Mouse (Mus musculus): ENCODE measurements around the gene Cant1. TPM values are rescaled to one million over a fixed set of nuclear protein-coding genes. Genes with fewer than 3 reads are reported as not detected.
"Not testable (repeated sequence)": the region's sequence is repeated elsewhere in the genome, so short reads cannot be mapped to it uniquely, and the experiment has no call there.

Gene Cant1
- total RNA-seq, 2 experiments from 2014 or later = 17.9 to 20.9 TPM

- no peak for DNase-seq
- intact Hi-C loops (cut with DNase I) = loop anchor here (1.0 to 5.0 kb wide), 2 partner anchors 61 to 296 kb away; no protein-coding TSS in a partner anchor
Observed at GRCm38 (mm10) chr11:118378656-118379055, 40.2 kb downstream of the Cant1 start.

- not testable (repeated sequence) for DNase-seq
- intact Hi-C loops (cut with DNase I) = loop anchor here (5.0 kb wide), 1 partner anchor 294 kb away; no protein-coding TSS in a partner anchor
Observed at GRCm38 (mm10) chr11:118376323-118376722, 42.6 kb downstream of the Cant1 start.

DNA sequence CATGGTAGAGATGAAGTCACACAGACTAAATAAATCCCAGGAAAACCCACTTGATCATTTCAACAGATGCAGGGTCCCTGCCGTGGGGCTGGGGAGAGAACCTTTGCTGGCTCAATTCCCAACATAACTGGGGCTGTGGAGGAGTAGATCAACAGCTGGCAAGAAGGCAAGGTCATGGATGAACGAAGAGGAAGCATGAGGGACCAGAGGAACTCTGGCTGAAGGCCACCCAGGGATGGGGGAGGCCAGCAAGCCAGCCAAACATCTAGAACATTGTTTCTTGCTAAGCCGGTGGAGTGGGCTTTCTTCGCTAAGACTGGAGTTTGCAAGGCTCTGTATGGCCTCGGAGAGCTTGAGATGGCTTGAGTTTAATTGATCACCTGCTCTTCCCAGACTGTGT, 43.0 kb downstream of the Cant1 start:
- DNase-seq = peak in 1 of 2 experiments; percentile 40
- intact Hi-C loops (cut with DNase I) = loop anchor here (5.0 kb wide), 1 partner anchor 294 kb away; no protein-coding TSS in a partner anchor

DNA sequence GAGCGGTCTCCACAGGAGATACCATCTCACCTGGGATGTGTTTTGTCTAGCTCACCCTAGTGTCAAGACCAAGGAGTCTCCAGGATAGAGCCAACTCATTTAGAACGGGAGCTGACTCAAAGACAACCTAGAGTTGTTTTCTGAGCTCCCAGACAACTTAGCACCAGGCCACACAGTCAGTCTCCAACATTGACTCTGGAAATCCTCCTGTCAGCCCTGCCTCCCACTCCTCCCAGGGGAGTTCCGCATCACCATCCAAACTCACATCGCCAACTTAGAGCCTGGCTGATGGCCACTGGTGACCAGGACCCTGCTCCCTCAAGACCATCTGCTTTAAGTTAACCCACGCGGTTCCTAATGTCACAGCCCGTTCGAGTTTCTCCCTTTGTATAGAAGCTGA, 43.4 kb downstream of the Cant1 start:
- intact Hi-C loops (cut with DNase I) = loop anchor here (5.0 kb wide), 1 partner anchor 293 kb away; no protein-coding TSS in a partner anchor
- DNase-seq = no peak

DNA sequence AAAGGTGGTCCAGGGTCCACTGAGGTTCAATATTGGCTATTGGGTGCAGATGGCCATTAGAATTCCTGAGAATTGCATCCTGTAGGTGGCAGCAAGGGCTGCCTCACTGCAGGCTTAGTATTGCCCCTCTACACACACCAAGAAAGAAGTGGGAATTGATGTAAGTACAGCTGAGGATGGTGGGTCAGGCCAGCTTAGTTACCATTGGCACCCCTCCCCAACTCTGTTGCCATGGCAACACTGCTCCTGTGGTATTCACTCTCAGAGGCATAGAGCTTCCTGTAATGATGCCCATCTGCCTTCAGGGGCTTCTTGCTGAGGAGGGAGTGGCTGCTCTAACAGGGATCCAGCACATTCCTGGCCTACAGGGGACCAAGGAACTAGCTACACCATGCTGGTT, 43.9 kb downstream of the Cant1 start:
- intact Hi-C loops (cut with DNase I) = loop anchor here (5.0 kb wide), 1 partner anchor 293 kb away; no protein-coding TSS in a partner anchor
- DNase-seq = no peak

GRCm38 (mm10) chr11:118374506-118374905, 44.4 kb downstream of the Cant1 start:
- no peak for DNase-seq
- intact Hi-C loops (cut with DNase I) = no loop called here

- no peak for DNase-seq
- intact Hi-C loops (cut with DNase I) = no loop called here
Observed at GRCm38 (mm10) chr11:118372641-118373040, 46.2 kb downstream of the Cant1 start.

DNA sequence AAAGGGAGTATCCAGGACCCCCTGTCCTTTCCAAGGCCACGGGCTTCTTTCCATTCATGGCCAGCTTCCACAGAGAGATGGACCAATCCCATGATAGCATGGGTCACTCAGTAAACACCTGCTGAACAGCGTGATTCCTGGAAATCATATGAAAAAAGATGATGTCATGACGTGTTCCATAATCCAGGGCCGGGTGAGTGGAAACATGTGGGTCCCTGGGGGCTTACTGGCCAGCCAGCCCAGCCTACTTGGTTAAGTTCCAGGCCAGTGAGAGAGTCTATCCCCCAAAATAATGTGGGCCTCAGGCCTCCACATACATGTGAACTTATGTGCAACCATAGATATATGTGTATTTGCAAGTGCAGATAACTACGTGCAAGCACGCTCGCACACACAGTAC, 47.0 kb downstream of the Cant1 start:
- intact Hi-C loops (cut with DNase I) = no loop called here
- peak in 1 of 2 experiments; percentile 34 for DNase-seq

DNA sequence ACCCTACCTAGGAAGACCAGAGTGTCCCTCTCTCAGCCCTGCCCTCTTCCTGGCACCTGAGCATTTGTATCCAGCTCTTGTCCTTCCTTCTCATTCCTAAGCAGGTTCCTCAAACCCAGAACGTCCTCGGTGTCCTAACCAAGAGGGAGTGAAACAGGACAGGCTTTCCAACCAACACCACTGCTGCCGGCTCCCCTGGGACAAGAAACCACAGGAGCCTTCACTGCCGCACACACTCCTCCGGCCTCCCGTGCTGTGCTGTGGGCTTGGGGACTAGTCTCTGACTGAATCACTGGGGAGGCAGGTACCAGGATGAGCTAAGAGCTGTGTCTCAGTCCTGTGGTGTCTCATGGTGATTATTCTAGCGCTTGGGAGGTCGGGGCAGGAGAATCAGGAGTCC, 49.2 kb downstream of the Cant1 start:
- DNase-seq = no peak
- intact Hi-C loops (cut with DNase I) = no loop called here

DNA sequence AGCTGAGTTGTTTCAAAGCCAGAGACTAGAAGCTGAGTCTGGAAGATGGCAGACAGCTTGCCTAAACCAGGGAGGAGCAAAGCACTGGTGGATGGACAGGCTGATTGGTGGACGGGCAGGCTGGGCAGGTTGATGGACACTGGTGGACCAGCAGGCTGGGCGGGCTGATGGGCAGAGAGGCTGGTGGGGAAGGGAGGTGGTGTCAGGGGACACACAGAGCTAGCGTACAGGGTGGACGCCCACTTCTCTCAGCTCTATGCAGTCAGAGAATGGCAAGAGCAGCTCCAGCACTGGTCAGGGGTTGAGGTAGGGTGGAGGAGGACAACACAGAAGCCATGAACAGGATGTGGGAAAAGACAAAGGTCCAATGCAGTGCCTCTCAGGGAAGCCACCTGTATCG, 49.6 kb downstream of the Cant1 start:
- intact Hi-C loops (cut with DNase I) = no loop called here
- DNase-seq = no peak

DNA sequence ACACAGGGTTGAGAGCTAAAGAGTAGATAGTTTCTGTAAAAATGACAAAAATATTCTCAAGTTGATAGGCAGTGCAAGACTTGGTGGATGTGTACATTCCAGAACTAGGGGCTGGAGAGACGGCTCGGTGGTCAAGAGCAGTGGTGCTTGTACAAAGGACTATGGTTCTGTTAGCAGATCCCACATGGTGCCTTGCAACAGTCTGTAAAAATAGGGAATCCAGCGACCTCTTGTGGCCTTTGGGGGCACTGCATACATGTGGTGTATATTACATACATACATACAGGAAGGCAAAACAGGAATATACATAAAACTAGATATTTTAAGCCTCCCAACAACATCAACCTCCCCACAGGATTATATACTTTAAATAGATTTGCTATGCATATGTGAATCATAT, 50.6 kb downstream of the Cant1 start:
- intact Hi-C loops (cut with DNase I) = no loop called here
- DNase-seq = peak in 1 of 2 experiments; percentile 36

DNA sequence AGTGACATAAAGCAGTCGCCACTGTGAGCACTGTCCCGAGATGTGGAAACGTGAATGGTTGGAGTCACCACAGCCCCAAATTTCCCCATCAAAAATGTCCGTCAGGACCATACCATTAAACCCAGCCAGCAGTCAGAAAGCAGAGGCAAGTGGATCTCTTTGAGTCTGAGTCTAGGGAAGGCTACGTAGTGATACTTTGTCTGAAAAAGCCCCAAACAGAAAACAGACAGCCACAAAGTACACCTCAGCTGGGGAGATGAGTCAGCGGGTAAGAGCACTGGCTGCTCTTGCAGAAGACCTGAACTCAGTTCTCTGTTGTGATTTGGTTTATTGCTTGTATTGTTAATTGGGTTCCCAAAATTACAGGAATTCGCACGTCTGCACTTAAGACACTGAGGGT, 52.3 kb downstream of the Cant1 start:
- peak; percentile 0 to 1 for DNase-seq
- intact Hi-C loops (cut with DNase I) = no loop called here

GRCm38 (mm10) chr11:118366108-118366507, 52.8 kb downstream of the Cant1 start:
- intact Hi-C loops (cut with DNase I) = no loop called here
- peak; percentile 13 to 17 for DNase-seq

- peak; percentile 60 to 62 for DNase-seq
- intact Hi-C loops (cut with DNase I) = no loop called here
Observed at GRCm38 (mm10) chr11:118365171-118365570, 53.7 kb downstream of the Cant1 start.

GRCm38 (mm10) chr11:118364021-118364420, 54.9 kb downstream of the Cant1 start:
- intact Hi-C loops (cut with DNase I) = no loop called here

DNA sequence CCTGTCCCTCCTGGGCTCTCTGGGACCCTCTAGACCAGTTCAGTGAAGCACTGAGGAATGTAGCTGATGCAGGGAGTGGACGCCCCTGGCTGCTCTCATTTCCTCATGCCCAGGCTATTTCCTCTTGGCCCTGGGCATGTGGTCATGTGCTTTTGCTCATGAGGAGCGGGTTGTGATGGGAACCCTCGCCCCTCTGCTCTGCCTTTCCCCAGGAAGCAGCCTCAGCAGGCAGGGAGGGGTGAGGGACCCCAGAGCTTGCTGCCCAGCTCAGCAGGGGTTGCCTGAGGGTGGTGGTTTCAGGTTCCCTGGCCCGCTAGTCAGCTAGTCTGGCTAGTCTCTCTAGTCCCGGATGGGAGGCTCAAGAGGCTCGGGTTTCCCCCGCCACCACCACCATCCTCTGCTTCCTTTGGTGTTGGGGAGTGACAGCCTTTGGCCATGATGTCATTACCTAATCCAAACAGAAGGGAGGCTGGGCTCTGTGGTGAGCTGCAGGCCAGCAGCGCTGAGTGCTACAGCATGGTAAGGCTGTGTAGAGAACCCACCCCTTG, 55.8 kb downstream of the Cant1 start:
- DNase-seq = peak; percentile 64 to 65
- intact Hi-C loops (cut with DNase I) = no loop called here

More at GRCm38 (mm10) chr11:118364021-118364420, 54.9 kb downstream of the Cant1 start:
- DNase-seq = no peak

GRCm38 (mm10) chr11:118362501-118362900, 56.4 kb downstream of the Cant1 start:
- DNase-seq = peak; percentile 45 to 46

DNA sequence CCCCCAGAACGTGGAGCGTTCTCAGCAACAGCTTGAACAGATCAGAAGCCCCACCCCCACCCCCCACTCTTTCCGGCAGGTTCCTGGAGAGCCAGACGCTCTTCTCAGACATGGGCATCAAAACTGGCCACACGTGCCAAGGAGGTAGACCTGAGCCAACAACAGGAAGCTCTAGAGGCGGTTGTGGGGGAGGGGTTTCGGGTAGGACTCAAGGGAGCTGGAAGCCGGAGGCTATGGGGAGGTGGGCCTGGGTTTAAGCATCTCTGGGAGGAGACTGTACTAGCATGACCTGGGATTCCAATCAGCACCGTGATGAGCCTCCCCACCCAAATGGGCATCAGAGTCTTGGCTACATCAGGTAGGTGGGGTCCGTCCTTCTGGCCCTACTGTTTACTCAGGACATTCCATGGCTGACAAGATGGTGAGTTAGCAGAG, 58.0 kb downstream of the Cant1 start:
- intact Hi-C loops (cut with DNase I) = no loop called here
- peak in 1 of 2 experiments; percentile 51 for DNase-seq

More at GRCm38 (mm10) chr11:118362501-118362900, 56.4 kb downstream of the Cant1 start:
- intact Hi-C loops (cut with DNase I) = no loop called here

DNA sequence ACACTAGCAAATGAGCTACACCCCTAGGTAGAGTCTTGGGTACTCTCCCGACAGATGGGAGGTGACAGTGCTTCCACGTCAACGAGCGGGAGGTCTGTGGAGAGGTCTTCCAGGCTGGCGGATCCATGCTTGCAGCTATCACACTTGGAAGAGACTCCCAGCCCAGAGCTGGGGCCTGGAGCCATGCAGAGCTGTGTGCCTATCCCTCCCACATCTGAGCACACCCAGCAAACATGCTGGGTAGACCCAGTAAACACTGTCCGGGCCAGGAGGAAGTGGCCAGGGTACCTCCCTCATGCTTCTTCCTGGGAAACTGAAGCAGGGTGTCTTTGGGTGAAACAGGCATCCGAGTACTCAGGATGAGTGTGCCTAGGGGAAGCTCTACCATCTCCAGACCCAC, 58.4 kb downstream of the Cant1 start:
- peak; percentile 44 to 45 for DNase-seq
- intact Hi-C loops (cut with DNase I) = no loop called here

Measured in heart, postnatal 14 days (tissue).